Mouse (Mus musculus): ENCODE measurements at regions not wholly inside any gene's neighbourhood (a gene's known extent, or its start where the extent isn't known, plus 50 kb on each side); places are given as distances from the start of the nearest gene placed in this dataset.

DNA sequence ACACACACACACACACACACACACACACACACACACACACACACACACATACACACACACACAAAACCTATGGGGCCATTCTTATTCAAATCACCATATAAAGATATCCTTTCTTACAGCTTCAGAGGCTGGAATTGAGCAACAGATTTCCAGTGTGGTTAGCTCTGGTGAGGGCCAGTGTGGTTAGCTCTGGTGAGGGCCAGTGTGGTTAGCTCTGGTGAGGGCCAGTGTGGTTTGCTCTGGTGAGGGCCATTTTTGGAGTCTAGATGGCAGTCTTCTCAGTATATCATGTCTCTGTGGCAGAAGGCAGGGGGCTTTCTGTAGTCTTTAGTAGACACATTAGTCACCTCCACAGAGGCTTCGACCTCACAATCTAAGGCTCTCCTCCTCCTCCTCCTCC, 191.5 kb upstream of the 9630041A04Rik start:
- DNase-seq (ENCODE audit: low spot score in 2 of 2): no peak

DNA sequence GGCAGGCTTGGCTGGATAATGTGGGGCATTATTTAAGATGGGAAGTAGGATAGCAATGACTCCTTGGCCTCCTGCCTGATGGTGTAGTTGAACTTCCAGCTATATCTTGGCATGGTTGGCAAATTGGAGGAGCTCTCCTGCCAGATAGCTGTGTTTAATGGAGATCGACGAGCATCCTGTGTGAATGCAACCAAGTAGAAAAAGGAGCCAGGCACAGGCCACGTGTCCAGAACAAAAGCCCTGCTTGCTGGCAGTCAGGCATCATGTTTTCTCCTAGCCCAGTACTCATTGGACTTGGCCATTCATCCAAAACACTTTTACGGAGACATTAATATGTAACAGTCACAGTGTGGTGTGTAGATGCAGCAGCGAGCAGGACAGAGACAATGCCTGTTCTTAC, 211.8 kb upstream of the 9630041A04Rik start:
- DNase-seq (ENCODE audit: low spot score in 2 of 2): no peak

DNA sequence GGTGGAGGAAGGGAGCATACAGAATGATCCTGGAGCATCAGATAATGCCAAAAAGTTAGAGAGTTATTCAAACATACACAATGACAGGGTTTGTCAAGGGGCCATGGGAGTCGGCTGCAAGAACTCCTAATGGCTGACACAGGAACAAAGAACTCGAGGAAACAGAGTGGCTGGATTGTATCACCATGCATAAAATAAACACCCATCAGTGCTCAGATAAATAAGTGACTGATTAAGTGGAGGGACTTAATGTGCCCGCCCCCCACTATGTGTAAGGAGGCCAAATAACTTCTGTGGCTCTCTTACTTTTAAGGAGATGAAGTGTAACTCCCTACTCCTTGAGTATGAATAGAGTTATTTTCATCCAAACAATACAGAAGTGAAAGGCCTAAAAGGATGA, 220.1 kb upstream of the 9630041A04Rik start:
- no peak for DNase-seq (ENCODE audit: low spot score in 2 of 2)

DNA sequence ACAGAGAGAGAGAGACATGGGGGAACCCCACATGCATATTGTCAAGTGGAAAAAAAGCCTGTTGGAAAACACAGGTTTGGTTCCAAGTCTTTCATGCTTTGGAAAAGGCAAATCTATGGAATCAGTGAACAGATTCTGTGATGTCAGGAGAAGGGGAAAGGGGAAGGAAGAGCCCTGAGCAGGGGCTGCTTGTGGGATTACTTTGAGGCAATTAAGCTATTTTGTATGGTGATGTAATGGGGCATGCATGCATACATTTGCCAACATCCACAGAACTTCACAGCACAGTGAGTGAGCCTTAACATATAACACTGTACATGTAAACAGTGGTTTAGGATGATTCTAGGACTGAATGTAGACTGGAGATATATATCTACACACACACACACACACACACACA, 221.0 kb upstream of the 9630041A04Rik start:
- no peak for DNase-seq (ENCODE audit: low spot score in 2 of 2)

DNA sequence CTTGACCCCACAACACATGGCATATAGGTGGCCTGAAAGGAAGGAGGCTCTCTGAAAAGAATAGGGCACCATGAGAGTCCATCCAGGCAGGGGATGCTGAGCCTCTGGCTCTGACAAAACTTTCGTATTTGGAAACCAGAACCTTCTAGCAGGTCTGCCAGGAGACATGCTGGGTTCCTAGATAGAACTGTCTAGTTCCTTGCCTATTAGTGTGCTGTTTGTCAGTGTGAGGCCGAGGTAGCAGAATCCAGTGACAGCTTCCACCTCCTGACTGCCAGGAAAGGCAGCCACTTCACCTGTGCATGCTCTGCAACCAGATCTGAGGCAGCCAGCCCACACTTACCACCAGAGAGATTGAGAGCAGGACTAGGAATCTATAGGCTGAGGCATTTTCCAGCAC, 245.4 kb upstream of the 9630041A04Rik start:
- no peak for DNase-seq (ENCODE audit: low spot score in 2 of 2)

DNA sequence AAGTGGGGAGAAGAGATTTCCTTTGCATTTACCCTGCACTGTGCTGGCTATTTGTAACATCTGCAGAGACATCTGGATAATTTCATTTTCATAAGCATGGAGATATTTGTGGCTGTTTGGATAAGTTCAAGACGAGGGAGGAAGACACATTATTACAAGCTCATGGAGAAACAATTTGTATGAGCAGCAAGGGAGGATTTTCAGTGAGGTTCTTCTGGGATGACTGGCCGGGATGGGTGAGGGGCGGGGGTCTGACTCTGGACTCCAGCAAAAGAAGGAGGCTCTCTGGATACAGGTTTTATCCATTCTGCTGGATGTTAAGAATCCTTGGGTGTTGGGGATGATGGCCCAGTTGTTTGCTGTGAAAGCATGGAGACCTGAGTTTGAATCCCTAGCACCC, 246.5 kb upstream of the 9630041A04Rik start:
- DNase-seq (ENCODE audit: low spot score in 2 of 2): no peak

DNA sequence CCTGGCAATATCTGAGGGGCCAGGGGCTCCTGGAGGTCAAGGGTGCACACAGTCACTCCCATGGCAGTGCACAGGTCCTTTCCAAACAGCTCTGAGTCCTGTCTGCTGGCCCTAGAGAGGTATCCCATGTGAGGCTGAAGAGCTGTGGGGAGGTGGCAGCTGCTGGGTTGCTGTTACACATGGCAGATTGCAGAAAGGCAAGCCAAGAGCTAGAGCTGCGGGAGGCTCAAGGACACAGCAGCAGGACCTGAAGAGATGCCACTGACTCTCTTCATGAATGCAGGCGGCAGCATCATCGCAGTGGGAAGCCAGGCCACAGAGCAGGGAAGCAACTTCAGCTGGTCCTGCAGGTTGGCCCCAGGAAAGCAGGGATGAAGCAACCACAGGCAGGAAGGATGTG, 247.7 kb upstream of the 9630041A04Rik start:
- no peak for DNase-seq (ENCODE audit: low spot score in 2 of 2)

DNA sequence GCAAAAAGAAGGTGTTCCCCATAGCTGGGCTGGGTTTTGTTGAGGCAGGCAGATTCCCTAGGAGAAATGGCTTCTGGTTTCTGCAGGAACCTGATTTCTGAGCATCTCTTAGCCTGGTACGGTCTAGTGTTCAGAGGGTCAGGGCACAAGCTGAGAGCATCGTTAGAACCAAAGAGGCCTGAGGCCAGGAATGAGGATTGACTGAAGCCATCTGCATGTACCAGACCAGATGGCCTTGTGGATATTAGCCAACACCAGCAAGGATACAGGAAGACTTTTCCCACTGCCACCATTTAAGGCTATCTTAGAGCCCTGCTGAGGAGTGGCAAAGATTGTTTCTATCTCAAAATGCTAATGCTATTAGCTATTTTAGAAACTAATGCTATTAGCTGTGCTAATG, 248.2 kb upstream of the 9630041A04Rik start:
- peak; percentile 20 to 41 for DNase-seq (ENCODE audit: low spot score in 2 of 2)

DNA sequence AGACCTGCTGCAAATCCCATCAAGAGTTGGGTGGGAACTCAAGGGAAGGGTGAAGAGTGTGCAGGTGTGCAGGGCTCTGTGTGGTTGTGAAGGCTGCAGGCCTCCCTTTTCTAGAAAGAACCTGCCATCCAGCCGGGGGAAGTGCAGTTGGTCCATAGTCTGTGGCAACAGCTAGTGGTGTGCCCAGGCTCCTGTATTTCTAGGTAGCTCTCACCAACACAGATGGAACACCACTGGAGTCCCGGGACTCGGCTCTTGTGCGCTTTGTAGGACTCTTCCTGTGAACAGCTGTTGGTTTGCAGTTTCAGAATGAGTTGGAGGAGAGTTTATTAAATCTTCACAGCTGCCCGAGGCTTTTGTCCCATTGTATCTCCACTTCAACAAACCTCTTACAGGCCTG, 248.7 kb upstream of the 9630041A04Rik start:
- DNase-seq (ENCODE audit: low spot score in 2 of 2): no peak

DNA sequence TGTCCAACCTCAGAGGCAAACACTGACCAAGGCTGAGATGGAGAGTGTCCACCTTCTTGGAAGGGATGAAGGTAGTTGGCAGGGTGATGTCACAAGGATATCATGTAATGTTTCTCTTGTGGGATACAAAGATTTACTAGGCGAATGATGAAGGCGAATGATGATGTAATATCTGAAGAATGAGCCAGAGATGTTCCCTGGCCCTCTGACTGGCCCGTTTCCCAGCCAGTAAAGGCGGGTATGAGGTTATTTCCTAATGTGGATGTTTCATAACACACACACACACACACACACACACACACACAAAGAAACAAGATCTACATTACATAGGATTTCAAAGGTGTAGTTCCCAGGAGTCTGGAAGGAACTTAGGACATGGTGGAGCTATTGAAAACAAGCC, 249.1 kb upstream of the 9630041A04Rik start:
- DNase-seq (ENCODE audit: low spot score in 2 of 2): peak; percentile 17 to 46

DNA sequence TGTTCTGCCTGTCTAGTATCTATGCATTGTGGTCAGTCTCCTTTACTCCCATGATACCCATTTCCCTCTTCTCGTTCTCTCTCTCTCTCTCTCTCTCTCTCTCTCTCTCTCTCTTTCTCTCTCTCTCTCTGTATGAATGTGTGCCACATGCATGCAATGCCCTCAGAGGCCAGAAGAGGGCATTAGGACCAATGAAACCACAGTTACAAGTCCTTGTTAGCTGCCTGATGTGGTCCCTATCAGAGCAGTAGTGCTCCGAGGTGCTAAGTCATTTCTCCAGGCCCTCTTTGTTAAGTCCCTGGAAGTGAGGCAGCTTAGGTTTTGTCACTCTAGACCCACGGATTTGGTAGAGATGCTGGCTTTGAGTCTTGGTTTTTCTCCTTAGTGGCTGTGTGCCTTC, 250.2 kb upstream of the 9630041A04Rik start:
- no peak for DNase-seq (ENCODE audit: low spot score in 2 of 2)

DNA sequence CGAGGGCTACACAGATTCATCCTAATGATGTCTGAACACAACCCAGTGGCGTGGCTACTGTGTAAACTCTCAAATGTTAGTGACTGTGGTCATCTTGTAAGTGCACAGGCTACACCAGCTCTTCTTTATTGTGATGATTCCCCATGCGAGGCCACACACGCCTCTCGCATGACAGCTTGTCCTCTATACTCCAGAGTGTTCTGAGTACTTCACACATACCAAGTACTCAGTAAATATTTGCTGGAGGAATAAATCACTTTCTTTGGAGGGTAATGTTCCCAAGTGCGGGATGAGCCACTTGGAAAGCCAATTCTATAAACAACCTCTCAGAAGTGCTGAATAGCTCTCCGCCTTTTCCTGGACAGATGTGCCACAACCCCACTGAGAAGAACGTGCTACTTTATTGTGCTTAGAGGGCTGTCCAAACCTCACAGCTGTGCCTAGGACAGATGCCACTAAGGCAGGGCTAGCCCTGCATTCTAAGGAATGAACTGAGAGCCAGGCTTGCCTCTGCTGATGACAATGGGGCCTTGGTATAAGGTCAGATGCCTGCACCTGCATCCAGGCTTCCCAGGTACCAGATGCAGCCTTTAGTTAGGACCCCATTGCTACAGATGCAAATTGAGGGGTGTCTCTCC, 250.7 kb upstream of the 9630041A04Rik start:
- no peak for DNase-seq (ENCODE audit: low spot score in 2 of 2)

DNA sequence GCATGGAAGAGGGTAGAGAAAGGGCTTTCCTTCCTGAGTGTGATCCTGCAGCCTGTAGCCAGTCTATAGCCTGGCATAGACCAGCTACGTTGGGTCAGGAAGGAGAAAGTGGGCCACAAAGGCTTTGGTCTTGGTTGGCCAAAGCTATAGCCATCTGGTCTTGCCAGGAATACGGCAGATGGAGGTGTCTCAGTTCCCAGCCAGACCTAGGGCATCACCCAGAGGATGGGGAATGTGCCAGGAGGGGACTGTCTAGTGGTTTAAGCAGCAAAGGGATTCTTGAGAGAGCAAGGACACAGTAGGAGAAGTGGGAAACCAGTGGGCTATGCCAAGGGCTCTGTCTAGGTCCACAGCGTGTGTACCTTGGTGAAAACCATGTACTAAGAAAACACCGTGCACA, 251.3 kb upstream of the 9630041A04Rik start:
- no peak for DNase-seq (ENCODE audit: low spot score in 2 of 2)

DNA sequence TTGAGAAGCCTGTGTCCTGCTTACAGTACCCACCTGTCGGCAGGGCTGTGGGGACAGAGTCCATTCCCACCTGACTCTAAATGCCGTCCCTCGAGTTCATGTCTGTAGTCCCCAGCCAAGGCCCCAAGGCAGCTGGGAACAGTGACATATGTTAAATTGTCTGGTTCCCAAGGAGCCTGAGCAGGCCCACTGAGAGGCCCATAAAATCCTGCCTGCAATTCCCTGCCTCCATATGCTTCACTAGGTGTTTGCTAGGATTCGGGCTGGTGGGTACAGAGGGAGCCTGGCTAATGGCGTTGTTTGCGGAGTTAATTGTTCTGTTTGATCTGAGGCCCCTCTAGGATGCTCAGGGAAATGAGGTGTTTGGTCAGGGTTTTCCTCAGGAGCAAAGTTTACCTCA, 258.8 kb upstream of the 9630041A04Rik start:
- DNase-seq (ENCODE audit: low spot score in 2 of 2): no peak

DNA sequence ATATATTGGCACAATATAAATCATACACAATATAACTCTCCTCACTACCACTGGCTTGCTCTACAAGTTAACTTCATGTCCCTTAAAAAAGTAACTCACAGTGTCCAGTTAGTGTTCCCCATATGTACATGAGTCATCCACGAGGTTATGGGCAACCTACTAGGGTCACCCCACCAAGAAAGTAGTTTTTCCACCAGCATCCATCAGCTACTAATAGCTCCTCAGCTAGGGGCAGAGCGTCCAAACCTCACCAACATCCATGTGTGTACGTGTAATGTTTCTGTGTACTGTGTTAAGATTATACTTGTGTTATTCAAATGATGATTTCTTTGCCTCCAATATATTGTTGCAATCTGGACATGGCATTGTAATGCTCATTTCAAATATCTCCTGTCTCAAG, 264.7 kb upstream of the 9630041A04Rik start:
- DNase-seq (ENCODE audit: low spot score in 2 of 2): no peak

DNA sequence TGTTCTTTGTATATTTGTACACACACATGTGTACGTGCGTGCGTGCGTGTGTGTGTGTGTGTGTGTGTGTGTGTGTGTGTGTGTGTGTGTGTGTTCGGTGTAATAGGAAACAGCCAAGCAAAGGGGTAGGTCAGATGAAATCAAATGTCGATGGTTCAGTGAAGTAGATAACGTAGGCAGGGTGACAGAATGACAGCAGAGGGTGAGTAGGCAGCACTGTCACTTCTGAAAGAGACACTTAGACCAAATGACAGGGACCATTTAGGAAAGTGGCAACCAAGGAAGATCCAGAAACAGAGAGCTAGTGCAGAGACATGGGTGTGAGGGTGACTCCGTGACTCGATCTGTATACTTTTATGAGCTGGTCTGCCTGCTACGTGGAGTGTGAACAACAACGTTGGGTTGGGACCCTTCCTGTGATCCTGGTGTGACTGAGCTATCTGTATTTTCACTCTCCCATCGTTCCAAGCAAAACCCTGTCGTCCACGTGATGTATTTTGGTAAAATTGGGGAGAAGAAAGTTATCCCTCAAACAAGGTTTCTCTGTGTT, 266.5 kb upstream of the 9630041A04Rik start:
- no peak for DNase-seq (ENCODE audit: low spot score in 2 of 2)

DNA sequence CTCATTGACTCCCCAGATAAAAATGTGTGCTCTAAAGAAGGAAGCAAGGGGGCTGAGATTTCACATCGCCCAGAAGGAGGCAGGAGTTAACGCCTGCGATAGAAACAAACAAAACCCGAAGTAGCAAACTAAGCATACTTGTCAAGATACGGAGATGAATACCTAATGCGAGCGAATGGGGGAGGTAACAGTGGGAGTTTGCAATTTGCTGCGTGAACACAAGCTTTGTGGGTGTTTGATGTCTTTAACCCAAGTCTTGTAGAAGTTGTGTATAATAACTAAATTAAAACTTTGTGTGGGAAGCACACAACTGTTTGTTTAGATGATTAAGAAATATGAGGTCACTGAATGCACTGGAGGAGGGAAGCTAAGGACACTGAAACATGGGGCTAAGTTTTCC, 269.0 kb upstream of the 9630041A04Rik start:
- no peak for DNase-seq (ENCODE audit: low spot score in 2 of 2)

DNA sequence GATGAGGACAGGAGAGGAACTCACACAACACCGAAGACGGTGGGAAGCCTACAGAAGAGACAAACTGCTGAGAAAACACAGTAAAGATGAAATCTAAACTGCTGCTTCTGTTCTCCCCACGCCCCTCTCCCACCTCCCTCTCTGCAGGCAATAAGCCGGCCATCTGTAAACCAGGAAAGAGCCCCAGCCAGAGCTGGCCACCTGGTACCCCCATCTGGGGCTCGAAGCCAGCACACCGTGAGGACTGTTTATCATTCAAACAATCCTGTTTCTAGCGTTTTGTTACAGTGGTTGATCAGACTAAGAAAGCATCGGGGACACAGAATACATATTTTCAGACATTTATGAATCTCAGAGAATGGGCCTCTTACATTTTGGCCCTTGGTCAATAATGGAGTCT, 270.0 kb upstream of the 9630041A04Rik start:
- no peak for DNase-seq (ENCODE audit: low spot score in 2 of 2)

DNA sequence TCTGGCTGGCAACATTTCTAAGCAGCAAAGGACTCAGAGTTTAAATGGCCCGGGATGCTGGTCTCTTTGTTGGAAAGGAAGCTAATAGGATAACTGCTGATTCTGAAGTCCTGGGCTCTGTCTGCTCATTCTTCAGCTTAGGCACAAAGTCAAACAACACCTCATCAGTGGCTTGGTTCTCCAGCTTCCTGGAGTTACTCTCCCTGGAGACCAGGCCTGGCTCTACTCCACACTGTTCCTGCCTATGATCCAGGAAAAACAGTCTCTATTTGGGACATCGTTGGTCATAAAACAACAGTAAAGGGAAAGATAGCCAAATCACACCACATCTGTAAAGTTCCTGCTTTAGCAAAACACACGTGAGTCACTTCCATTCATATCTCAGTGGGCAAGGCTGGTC, 271.3 kb upstream of the 9630041A04Rik start:
- peak; percentile 77 to 85 for DNase-seq (ENCODE audit: low spot score in 2 of 2)

DNA sequence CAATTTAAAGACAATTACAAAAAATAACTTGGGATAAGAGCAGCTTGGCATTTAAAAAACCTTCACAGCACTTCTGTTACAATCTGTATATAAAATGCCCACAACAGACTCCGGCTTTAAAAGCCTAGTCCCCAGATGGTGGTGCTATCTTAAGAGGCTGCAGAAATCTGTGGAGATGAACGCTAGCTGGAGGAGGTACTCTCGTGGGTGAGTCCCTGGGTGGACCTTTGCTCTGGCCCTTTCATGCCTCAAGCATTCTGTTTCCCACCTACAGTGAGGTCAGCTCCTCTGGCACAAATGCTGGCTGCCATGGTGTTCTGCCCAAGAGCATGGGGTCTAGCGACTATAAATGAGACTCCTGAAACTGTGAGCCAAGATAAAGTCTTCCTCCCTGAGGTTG, 280.6 kb upstream of the 9630041A04Rik start:
- no peak for DNase-seq (ENCODE audit: low spot score in 2 of 2)

DNA sequence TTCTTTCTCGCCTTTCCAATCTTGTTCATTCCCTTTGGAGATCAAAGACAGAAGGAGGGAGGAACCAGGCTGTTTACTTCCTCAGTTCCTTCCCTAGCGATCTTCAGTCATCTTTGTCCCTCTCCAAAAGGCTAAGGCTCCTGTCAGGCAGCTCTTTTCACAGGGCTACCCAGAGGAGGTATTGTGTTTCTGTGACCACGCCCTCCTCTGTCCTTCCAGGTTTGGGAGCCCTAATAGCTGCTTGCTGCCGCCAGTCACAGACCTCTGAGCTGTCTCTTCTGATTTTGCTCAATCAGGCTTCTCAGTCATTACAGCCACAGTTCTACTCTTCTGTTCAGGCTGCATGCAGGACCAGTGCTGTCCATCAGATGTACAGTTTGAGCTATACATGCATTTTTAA, 290.9 kb upstream of the 9630041A04Rik start:
- no peak for DNase-seq (ENCODE audit: low spot score in 2 of 2)

DNA sequence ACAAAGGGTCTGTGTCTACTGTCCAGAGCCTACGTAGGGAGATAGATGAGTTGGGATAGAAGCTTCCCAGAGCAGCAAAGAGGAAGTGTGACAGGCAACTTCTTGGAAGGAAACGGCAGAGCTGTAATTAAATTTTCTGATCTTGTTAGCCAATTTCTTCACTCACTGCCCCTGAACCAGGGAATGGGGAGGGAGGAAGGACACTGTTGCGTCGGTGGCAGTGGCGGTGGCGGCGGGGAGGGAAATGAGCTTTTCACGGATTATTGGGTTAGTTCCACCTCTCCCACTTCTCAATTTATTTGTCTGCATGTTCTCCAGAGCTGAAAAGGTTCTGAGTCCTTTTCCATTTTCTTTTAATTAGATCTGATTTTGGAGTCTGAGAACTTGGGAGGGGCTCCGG, 298.4 kb upstream of the 9630041A04Rik start:
- no peak for DNase-seq (ENCODE audit: low spot score in 2 of 2)

DNA sequence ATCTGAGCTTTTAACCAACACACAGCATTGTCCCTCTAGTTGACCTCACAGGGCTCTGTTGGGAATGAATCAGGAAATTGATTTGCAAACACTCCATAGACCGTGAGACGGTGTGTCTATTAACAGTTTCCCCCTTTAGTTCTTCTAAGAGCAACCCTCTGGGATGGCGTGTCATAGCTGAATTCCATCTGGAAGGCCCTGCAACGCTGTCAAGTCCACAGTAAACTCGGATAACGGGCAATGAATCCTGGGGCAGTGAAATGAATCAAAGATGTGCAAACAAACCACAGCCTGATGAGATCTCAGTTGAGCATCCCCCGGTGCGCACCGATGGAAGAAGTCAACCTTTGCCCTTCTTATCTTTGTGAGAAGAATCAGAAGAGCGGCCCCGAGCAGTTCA, 302.3 kb upstream of the 9630041A04Rik start:
- no peak for DNase-seq (ENCODE audit: low spot score in 2 of 2)

DNA sequence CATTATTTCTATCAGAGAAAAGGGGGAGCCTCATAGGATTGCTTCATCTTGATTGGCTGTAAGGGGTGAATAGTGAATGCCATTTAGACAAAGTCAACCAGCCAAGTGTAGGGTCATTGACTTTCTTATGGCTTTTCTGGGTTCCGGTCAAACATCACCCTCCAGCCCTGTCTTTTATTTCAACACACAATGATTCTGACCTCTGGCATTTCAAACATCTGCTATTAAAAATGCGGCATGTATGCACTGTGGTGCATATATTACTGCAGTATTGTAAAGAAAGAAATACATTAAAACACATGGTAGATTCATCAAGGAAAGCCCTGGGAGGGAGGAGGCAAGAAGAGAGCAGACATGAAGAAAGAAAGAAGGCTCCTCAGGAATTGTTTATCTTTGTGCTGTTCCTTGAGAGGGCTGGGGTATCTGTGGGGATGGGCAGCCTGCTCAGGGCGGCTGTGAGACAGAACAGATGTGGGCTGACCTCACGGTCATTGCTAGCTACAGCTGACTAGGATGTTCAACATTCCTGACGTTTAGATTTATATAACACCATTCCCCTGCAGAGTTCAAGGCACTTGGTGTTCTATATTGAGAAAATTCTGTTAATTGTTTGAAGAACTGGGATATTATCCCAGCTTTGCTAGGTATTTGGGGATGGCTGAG, 303.5 kb upstream of the Ppp2r3a start:
- no peak for DNase-seq (ENCODE audit: low spot score in 2 of 2)

All from heart, adult 9 months (tissue).